Mouse (Mus musculus): ENCODE measurements around the gene Dpysl5.

Gene Dpysl5

GRCm38 (mm10) chr5:30762815-30763510 lies 51.6 kb downstream of the Dpysl5 start:
- no peak for DNase-seq (ENCODE audit: extremely low read depth, low read depth, low spot score)

GRCm38 (mm10) chr5:30763511-30763830 lies 52.1 kb downstream of the Dpysl5 start:
- DNase-seq (ENCODE audit: extremely low read depth, low read depth, low spot score) = no peak

GRCm38 (mm10) chr5:30765596-30766370 lies 54.4 kb downstream of the Dpysl5 start:
- DNase-seq (ENCODE audit: extremely low read depth, low read depth, low spot score) = no peak

GRCm38 (mm10) chr5:30768082-30768481 lies 56.7 kb downstream of the Dpysl5 start:
- no peak for DNase-seq (ENCODE audit: extremely low read depth, low read depth, low spot score)

- no peak for DNase-seq (ENCODE audit: extremely low read depth, low read depth, low spot score)
Observed at GRCm38 (mm10) chr5:30768598-30768997, 57.2 kb downstream of the Dpysl5 start.

GRCm38 (mm10) chr5:30769075-30769474 lies 57.7 kb downstream of the Dpysl5 start:
- no peak for DNase-seq (ENCODE audit: extremely low read depth, low read depth, low spot score)

- peak; percentile 5 for DNase-seq (ENCODE audit: extremely low read depth, low read depth, low spot score)
Observed at GRCm38 (mm10) chr5:30774601-30775371, 63.4 kb downstream of the Dpysl5 start.

- no peak for DNase-seq (ENCODE audit: extremely low read depth, low read depth, low spot score)
Observed at GRCm38 (mm10) chr5:30780699-30781098, 69.3 kb downstream of the Dpysl5 start.

GRCm38 (mm10) chr5:30781147-30781546 lies 69.8 kb downstream of the Dpysl5 start:
- DNase-seq (ENCODE audit: extremely low read depth, low read depth, low spot score) = no peak

- no peak for DNase-seq (ENCODE audit: extremely low read depth, low read depth, low spot score)
Observed at GRCm38 (mm10) chr5:30787381-30787780, 76.0 kb downstream of the Dpysl5 start.

GRCm38 (mm10) chr5:30790047-30790446 lies 78.7 kb downstream of the Dpysl5 start:
- no peak for DNase-seq (ENCODE audit: extremely low read depth, low read depth, low spot score)

GRCm38 (mm10) chr5:30796125-30796524 lies 84.8 kb downstream of the Dpysl5 start:
- DNase-seq (ENCODE audit: extremely low read depth, low read depth, low spot score) = no peak

GRCm38 (mm10) chr5:30797482-30797881 lies 86.1 kb downstream of the Dpysl5 start:
- no peak for DNase-seq (ENCODE audit: extremely low read depth, low read depth, low spot score)

GRCm38 (mm10) chr5:30797982-30798381 lies 86.6 kb downstream of the Dpysl5 start:
- DNase-seq (ENCODE audit: extremely low read depth, low read depth, low spot score) = no peak

GRCm38 (mm10) chr5:30798965-30799364 lies 87.6 kb downstream of the Dpysl5 start:
- no peak for DNase-seq (ENCODE audit: extremely low read depth, low read depth, low spot score)

GRCm38 (mm10) chr5:30802724-30803467 lies 91.5 kb downstream of the Dpysl5 start:
- DNase-seq (ENCODE audit: extremely low read depth, low read depth, low spot score) = no peak

- DNase-seq (ENCODE audit: extremely low read depth, low read depth, low spot score) = no peak
Observed at GRCm38 (mm10) chr5:30806106-30806505, 94.7 kb downstream of the Dpysl5 start.

- no peak for DNase-seq (ENCODE audit: extremely low read depth, low read depth, low spot score)
Observed at GRCm38 (mm10) chr5:30814424-30815119, 103.2 kb downstream of the Dpysl5 start, which contains the start of gene Mapre3. TSS of gene Mapre3 (plus strand) at chr5:30814641.

GRCm38 (mm10) chr5:30815120-30815465 lies 103.7 kb downstream of the Dpysl5 start:
- no peak for DNase-seq (ENCODE audit: extremely low read depth, low read depth, low spot score)

GRCm38 (mm10) chr5:30816261-30816791 lies 105.0 kb downstream of the Dpysl5 start:
- no peak for DNase-seq (ENCODE audit: extremely low read depth, low read depth, low spot score)

Data from fat pad, adult 2 months (tissue).